Mouse (Mus musculus) ES-Bruce4 (cell line): ENCODE measurements around the gene Rimbp3. TPM values are rescaled to one million over a fixed set of nuclear protein-coding genes. Genes with fewer than 3 reads are reported as not detected.

Experiments
- H3K27ac ChIP-seq: 2 replicates; pipeline ENCODE4 v1.5.1; 2012; ENCODE audit warnings: low read length, inconsistent platforms; ENCODE audit not compliant: insufficient read depth
- H3K27me3 ChIP-seq: 2 replicates; pipeline ENCODE4 v1.6.1; 2012; ENCODE audit warnings: mild to moderate bottlenecking, low read length, inconsistent platforms; ENCODE audit not compliant: control insufficient read depth, poor library complexity, insufficient read depth, severe bottlenecking
- H3K36me3 ChIP-seq: 2 replicates; pipeline ENCODE4 v1.6.1; 2012; ENCODE audit warnings: inconsistent platforms, mild to moderate bottlenecking, low read length, moderate library complexity; ENCODE audit not compliant: control insufficient read depth, poor library complexity, insufficient read depth, severe bottlenecking
- H3K4me1 ChIP-seq: one replicate; pipeline ENCODE4 v1.8.1; 2011; ENCODE audit warnings: low read length; ENCODE audit not compliant: control insufficient read depth, insufficient read depth
- H3K4me3 ChIP-seq: 2 replicates; pipeline ENCODE4 v1.5.1; 2011; ENCODE audit warnings: low read depth, mild to moderate bottlenecking, low read length
- H3K9ac ChIP-seq: 2 replicates; pipeline ENCODE4 v1.6.1; 2012; ENCODE audit warnings: low read depth, mild to moderate bottlenecking, inconsistent platforms; ENCODE audit not compliant: poor library complexity, severe bottlenecking
- H3K9me3 ChIP-seq: replicated peaks from 2 replicates; pipeline ENCODE4 v1.6.1; 2012; ENCODE audit warnings: mild to moderate bottlenecking, low read length, inconsistent platforms; ENCODE audit not compliant: control insufficient read depth, poor library complexity, insufficient read depth, severe bottlenecking
- CTCF ChIP-seq: IDR thresholded peaks from one replicate; pipeline ENCODE4 v1.8.1; 2011; ENCODE audit warnings: low read depth, low read length
- EP300 ChIP-seq: IDR thresholded peaks from 2 replicates; pipeline ENCODE4 v1.6.1; 2011; ENCODE audit warnings: low read depth, low read length; ENCODE audit not compliant: insufficient read depth
- POLR2A ChIP-seq: IDR thresholded peaks from one replicate; pipeline ENCODE4 v1.8.1; 2011; ENCODE audit warnings: low read length; ENCODE audit not compliant: insufficient read depth
- polyA plus RNA-seq: library from polyadenylated mRNA; stranded (reverse); fragments of >200 nt; gene quantifications from 2 replicates; pipeline ENCODE4 v1.2.4, GENCODE M21; 2011; ENCODE audit warnings: low read depth; ENCODE audit not compliant: missing spikeins, insufficient read depth, insufficient read length

Rimbp3 gene
- polyA plus RNA-seq, 1 experiment = 0.63 TPM

- Histone ChIP-seq H3K27ac (peak overlapping the region; percentile 11), H3K36me3 (peaks cover 9% of the 10 kb centered on the region)
- TF ChIP-seq CTCF (no peak), POLR2A (no peak), EP300 (no peak)
Observed at GRCm38 (mm10) chr16:17200121-17200952, 8.1 kb upstream of the Rimbp3 start.

GRCm38 (mm10) chr16:17200953-17201707, 7.3 kb upstream of the Rimbp3 start:
- Histone ChIP-seq H3K27me3 (no peaks in the 10 kb centered on the region), H3K4me3 (peak overlapping the region; percentile 99), H3K9me3 (no peaks in the 10 kb centered on the region), H3K9ac (peak overlapping the region; percentile 100), H3K4me1 (peaks cover 2% of the 10 kb centered on the region), H3K27ac (peak overlapping the region; percentile 11), H3K36me3 (peaks cover 7% of the 10 kb centered on the region)
- TF ChIP-seq EP300 = peak; percentile 56; the same call in 1 of the 2 replicates
- no peak for TF ChIP-seq CTCF
- peak; percentile 53 for TF ChIP-seq POLR2A

More at GRCm38 (mm10) chr16:17200121-17200952, 8.1 kb upstream of the Rimbp3 start:
- Histone ChIP-seq H3K27me3 (no peaks in the 10 kb centered on the region), H3K9me3 (no peaks in the 10 kb centered on the region), H3K4me1 (peaks cover 2% of the 10 kb centered on the region), H3K4me3 (peak overlapping the region; percentile 99), H3K9ac (peak overlapping the region; percentile 100)

DNA sequence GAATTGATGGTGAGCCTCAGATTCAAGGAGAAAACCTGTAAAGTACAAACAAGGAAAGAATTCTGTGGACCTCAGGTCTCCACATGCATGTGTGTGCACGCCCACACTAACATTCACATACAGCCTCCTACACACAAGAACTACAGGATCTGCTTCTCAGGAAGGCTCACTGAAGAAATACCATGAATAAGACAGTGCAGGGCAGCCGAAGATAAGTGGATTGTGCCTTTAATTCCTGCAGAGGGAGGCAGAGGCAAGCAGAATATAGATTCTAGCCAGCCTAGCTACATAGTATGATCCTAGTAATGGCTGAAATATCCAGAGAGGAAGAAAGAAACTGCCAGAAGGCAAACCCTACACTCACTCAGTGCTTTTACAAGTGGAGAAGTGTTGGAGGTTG, 6.4 kb upstream of the Rimbp3 start:
- peak overlapping the region; percentile 20 for H3K27ac ChIP-seq
- no peaks in the 10 kb centered on the region for H3K27me3 ChIP-seq
- H3K4me1 ChIP-seq = peaks cover 2% of the 10 kb centered on the region

DNA sequence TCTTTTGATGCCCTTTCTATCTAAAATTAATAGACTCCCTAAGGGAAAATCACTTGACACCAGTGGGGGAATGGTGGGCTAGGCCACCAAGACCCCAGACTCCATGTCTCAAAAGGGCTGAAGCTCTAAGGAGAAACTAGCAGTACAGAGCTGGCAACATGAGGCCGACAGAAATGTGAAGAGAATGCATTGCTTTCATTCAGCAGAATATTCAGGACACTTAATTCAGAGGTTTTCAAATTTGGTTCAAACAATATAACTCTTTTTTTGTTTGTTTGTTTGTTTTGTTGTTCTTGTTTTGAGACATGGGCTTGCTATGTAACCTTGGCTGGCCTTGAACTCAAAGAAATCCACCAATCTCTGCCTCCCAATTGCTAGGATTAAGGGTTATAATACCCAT, 5.9 kb upstream of the Rimbp3 start, which contains the start of gene Ube2l3:
Gene Ube2l3 (minus strand): TSS at position 101 of the 400 bp plus-strand sequence.
- Histone ChIP-seq H3K27ac (peak within 1 kb of the TSS; percentile 20), H3K4me1 (peaks cover 2% of the 10 kb centered on the region), H3K27me3 (no peaks in the 10 kb centered on the region), H3K9ac (peak within 1 kb of the TSS; percentile 100), H3K9me3 (no peaks in the 10 kb centered on the region), H3K4me3 (peak within 1 kb of the TSS; percentile 99), H3K36me3 (peaks cover 5% of the 10 kb centered on the region; the same call in 1 of the 2 replicates)
- TF ChIP-seq POLR2A (no peak), EP300 (no peak), CTCF (no peak)

More for the DNA sequence above, 6.4 kb upstream of the Rimbp3 start:
- Histone ChIP-seq H3K9ac (peak overlapping the region; percentile 100), H3K36me3 (peaks cover 5% of the 10 kb centered on the region; the same call in 1 of the 2 replicates), H3K4me3 (no peak overlapping the region), H3K9me3 (no peaks in the 10 kb centered on the region)
- TF ChIP-seq CTCF (no peak), EP300 (no peak), POLR2A (no peak)

DNA sequence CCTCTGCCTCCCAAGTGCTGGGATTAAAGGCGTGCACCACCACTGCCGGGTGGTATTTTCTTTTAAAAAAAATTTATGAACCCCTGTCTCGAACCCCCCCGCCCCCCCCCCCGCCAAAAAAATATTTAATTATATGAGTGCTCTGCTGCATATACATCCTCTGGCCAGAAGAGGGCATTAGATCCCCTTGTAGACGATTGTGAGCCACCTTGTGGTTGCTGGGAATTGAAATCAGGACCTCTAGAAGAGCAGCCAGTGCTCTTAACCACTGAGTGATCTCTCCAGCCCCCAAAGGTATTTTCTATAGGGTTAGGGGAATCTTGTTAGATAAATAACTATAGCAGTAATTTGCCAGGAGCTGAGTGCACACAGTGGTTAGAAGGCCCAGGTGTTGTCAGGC, 3.4 kb upstream of the Rimbp3 start:
- Histone ChIP-seq H3K9me3 (no peaks in the 10 kb centered on the region), H3K9ac (no peak overlapping the region)
- TF ChIP-seq CTCF (peak; percentile 36), EP300 (no peak)

More for the DNA sequence above, 3.4 kb upstream of the Rimbp3 start:
- Histone ChIP-seq H3K27me3 (no peaks in the 10 kb centered on the region), H3K27ac (no peak overlapping the region), H3K4me1 (no peaks in the 10 kb centered on the region), H3K4me3 (no peak overlapping the region), H3K36me3 (no peaks in the 10 kb centered on the region)
